Mouse (Mus musculus): Measurements from ENCODE around the gene Bak1. TPM values are rescaled to one million over a fixed set of nuclear protein-coding genes. Genes with fewer than 3 reads are reported as not detected.

Bak1 gene
- polyA plus RNA-seq, 1 experiment = 113 TPM

GRCm38 (mm10) chr17:27011998-27012672, 16.7 kb downstream of the Bak1 start:
- H3ac ChIP-seq (ENCODE audit: control insufficient read depth, insufficient read length) = no peak overlapping the region
- no peak overlapping the region for H3K4me2 ChIP-seq (ENCODE audit: low read depth)
- no peaks in the 10 kb centered on the region for H3K36me3 ChIP-seq (ENCODE audit: control insufficient read depth, insufficient read depth)
- no peak for TF ChIP-seq MYOD1 (IDR thresholded peaks at IDR 0.05; ENCODE audit: control insufficient read depth in 1 of 3, insufficient read length in 2 of 3, low read depth in 2 of 3)
- TF ChIP-seq USF1 (IDR thresholded peaks at IDR 0.05; ENCODE audit: low read depth) = no peak
- no peak for TF ChIP-seq E2F4 (IDR thresholded peaks at IDR 0.05; ENCODE audit: insufficient read depth)
- no peak for TF ChIP-seq SRF (IDR thresholded peaks at IDR 0.05; ENCODE audit: control insufficient read depth, insufficient read length, low read depth)
- TF ChIP-seq MAX (IDR thresholded peaks at IDR 0.05; ENCODE audit: low read depth) = no peak
- TF ChIP-seq MYOG (IDR thresholded peaks at IDR 0.05; ENCODE audit: control insufficient read depth in 1 of 3, insufficient read depth in 1 of 3, insufficient read length in 2 of 3, low read depth in 2 of 3) = no peak
- no peak for TF ChIP-seq TCF12 (IDR thresholded peaks at IDR 0.05; ENCODE audit: insufficient read depth, poor library complexity, severe bottlenecking)
- no peak for TF ChIP-seq POLR2A (IDR thresholded peaks at IDR 0.05; ENCODE audit: insufficient read length, low read depth)
- TF ChIP-seq CEBPB (IDR thresholded peaks at IDR 0.05; ENCODE audit: insufficient read depth, poor library complexity, severe bottlenecking) = no peak
- TF ChIP-seq REST (IDR thresholded peaks at IDR 0.05; ENCODE audit: insufficient read depth, insufficient read length) = no peak
- TF ChIP-seq POLR2AphosphoS2 (IDR thresholded peaks at IDR 0.05; ENCODE audit: insufficient read length, low read depth) = no peak
- no peak for TF ChIP-seq TCF3 (IDR thresholded peaks at IDR 0.05; ENCODE audit: insufficient read length, low read depth)
- no peaks in the 10 kb centered on the region for H3K79me2 ChIP-seq (ENCODE audit: control insufficient read depth, insufficient read depth)
- H3K27me3 ChIP-seq (ENCODE audit: control insufficient read depth, insufficient read depth, insufficient read length) = peaks cover 13% of the 10 kb centered on the region
- no peak overlapping the region for H3K4me3 ChIP-seq

DNA sequence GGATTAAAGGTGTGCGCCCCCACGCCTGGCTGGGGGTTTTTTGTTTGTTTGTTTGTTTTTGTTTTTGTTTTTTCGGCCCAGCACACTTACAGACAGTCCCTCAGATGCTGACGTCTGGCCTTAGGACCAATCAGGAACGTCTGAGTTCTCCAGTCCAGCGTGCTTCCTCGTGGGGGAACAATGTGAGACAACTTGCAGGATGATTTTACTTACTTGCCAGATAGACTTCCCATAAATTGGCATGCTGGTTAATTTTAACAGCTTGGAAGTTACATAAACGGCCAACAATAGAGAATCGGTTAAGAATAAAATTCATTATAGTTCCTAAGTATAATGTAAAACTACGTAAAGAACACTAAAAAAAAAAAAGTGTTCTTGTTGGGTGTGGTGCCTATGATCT, 17.6 kb downstream of the Bak1 start:
- Histone ChIP-seq H3K36me3 (ENCODE audit: control insufficient read depth, insufficient read depth) (no peaks in the 10 kb centered on the region), H3K79me2 (ENCODE audit: control insufficient read depth, insufficient read depth) (no peaks in the 10 kb centered on the region), H3K4me2 (ENCODE audit: low read depth) (no peak overlapping the region), H3K27me3 (ENCODE audit: control insufficient read depth, insufficient read depth, insufficient read length) (peaks cover 13% of the 10 kb centered on the region), H3ac (ENCODE audit: control insufficient read depth, insufficient read length) (no peak overlapping the region), H3K4me3 (no peak overlapping the region)
- TF ChIP-seq MYOG (IDR thresholded peaks at IDR 0.05; ENCODE audit: control insufficient read depth in 1 of 3, insufficient read depth in 1 of 3, insufficient read length in 2 of 3, low read depth in 2 of 3) (no peak), TCF3 (IDR thresholded peaks at IDR 0.05; ENCODE audit: insufficient read length, low read depth) (no peak), USF1 (IDR thresholded peaks at IDR 0.05; ENCODE audit: low read depth) (no peak), TCF12 (IDR thresholded peaks at IDR 0.05; ENCODE audit: insufficient read depth, poor library complexity, severe bottlenecking) (no peak), MAX (IDR thresholded peaks at IDR 0.05; ENCODE audit: low read depth) (no peak), CEBPB (IDR thresholded peaks at IDR 0.05; ENCODE audit: insufficient read depth, poor library complexity, severe bottlenecking) (no peak), E2F4 (IDR thresholded peaks at IDR 0.05; ENCODE audit: insufficient read depth) (no peak), POLR2AphosphoS2 (IDR thresholded peaks at IDR 0.05; ENCODE audit: insufficient read length, low read depth) (no peak), MYOD1 (IDR thresholded peaks at IDR 0.05; ENCODE audit: control insufficient read depth in 1 of 3, insufficient read length in 2 of 3, low read depth in 2 of 3) (no peak), POLR2A (IDR thresholded peaks at IDR 0.05; ENCODE audit: insufficient read length, low read depth) (no peak), REST (IDR thresholded peaks at IDR 0.05; ENCODE audit: insufficient read depth, insufficient read length) (no peak)

DNA sequence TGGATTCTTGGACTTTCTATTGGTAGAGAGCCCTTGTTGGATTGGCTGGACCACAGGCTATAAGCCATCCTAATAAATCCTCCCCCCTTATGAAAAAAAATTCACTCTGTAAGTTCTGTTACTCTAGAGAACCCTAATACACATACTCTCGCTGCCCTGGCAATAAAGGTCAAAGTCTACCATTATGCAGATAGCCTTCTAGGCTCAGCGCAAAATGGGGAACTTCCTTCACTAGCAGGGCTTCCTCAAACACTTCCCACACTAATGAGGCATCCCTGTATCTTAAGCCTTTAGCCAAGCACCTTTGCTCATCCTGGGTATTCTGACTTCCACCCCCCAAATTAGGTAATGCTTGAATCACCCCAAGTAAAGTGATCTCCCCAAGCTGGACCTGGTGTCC, 20.5 kb downstream of the Bak1 start:
- no peak for TF ChIP-seq TCF3 (IDR thresholded peaks at IDR 0.05; ENCODE audit: insufficient read length, low read depth)
- TF ChIP-seq POLR2AphosphoS2 (IDR thresholded peaks at IDR 0.05; ENCODE audit: insufficient read length, low read depth) = no peak
- no peak for TF ChIP-seq USF1 (IDR thresholded peaks at IDR 0.05; ENCODE audit: low read depth)
- TF ChIP-seq E2F4 (IDR thresholded peaks at IDR 0.05; ENCODE audit: insufficient read depth) = no peak
- no peak for TF ChIP-seq MYOG (IDR thresholded peaks at IDR 0.05; ENCODE audit: control insufficient read depth in 1 of 3, insufficient read depth in 1 of 3, insufficient read length in 2 of 3, low read depth in 2 of 3)
- TF ChIP-seq POLR2A (IDR thresholded peaks at IDR 0.05; ENCODE audit: insufficient read length, low read depth) = no peak
- no peak for TF ChIP-seq REST (IDR thresholded peaks at IDR 0.05; ENCODE audit: insufficient read depth, insufficient read length)
- no peak for TF ChIP-seq CEBPB (IDR thresholded peaks at IDR 0.05; ENCODE audit: insufficient read depth, poor library complexity, severe bottlenecking)
- TF ChIP-seq TCF12 (IDR thresholded peaks at IDR 0.05; ENCODE audit: insufficient read depth, poor library complexity, severe bottlenecking) = no peak
- TF ChIP-seq MAX (IDR thresholded peaks at IDR 0.05; ENCODE audit: low read depth) = no peak
- no peak for TF ChIP-seq SRF (IDR thresholded peaks at IDR 0.05; ENCODE audit: control insufficient read depth, insufficient read length, low read depth)
- TF ChIP-seq MYOD1 (IDR thresholded peaks at IDR 0.05; ENCODE audit: control insufficient read depth in 1 of 3, insufficient read length in 2 of 3, low read depth in 2 of 3) = no peak
- Histone ChIP-seq H3ac (ENCODE audit: control insufficient read depth, insufficient read length) (no peak overlapping the region), H3K79me2 (ENCODE audit: control insufficient read depth, insufficient read depth) (no peaks in the 10 kb centered on the region), H3K36me3 (ENCODE audit: control insufficient read depth, insufficient read depth) (no peaks in the 10 kb centered on the region), H3K27me3 (ENCODE audit: control insufficient read depth, insufficient read depth, insufficient read length) (peaks cover 13% of the 10 kb centered on the region), H3K4me2 (ENCODE audit: low read depth) (no peak overlapping the region), H3K4me3 (no peak overlapping the region)

- Histone ChIP-seq H3K4me2 (ENCODE audit: low read depth) (no peak overlapping the region), H3K36me3 (ENCODE audit: control insufficient read depth, insufficient read depth) (no peaks in the 10 kb centered on the region), H3K4me3 (no peak overlapping the region), H3ac (ENCODE audit: control insufficient read depth, insufficient read length) (no peak overlapping the region), H3K27me3 (ENCODE audit: control insufficient read depth, insufficient read depth, insufficient read length) (peaks cover 13% of the 10 kb centered on the region), H3K79me2 (ENCODE audit: control insufficient read depth, insufficient read depth) (no peaks in the 10 kb centered on the region)
- no peak for TF ChIP-seq USF1 (IDR thresholded peaks at IDR 0.05; ENCODE audit: low read depth)
- no peak for TF ChIP-seq POLR2A (IDR thresholded peaks at IDR 0.05; ENCODE audit: insufficient read length, low read depth)
- no peak for TF ChIP-seq TCF3 (IDR thresholded peaks at IDR 0.05; ENCODE audit: insufficient read length, low read depth)
- no peak for TF ChIP-seq E2F4 (IDR thresholded peaks at IDR 0.05; ENCODE audit: insufficient read depth)
- TF ChIP-seq MAX (IDR thresholded peaks at IDR 0.05; ENCODE audit: low read depth) = no peak
- no peak for TF ChIP-seq SRF (IDR thresholded peaks at IDR 0.05; ENCODE audit: control insufficient read depth, insufficient read length, low read depth)
- TF ChIP-seq REST (IDR thresholded peaks at IDR 0.05; ENCODE audit: insufficient read depth, insufficient read length) = no peak
- TF ChIP-seq POLR2AphosphoS2 (IDR thresholded peaks at IDR 0.05; ENCODE audit: insufficient read length, low read depth) = no peak
- TF ChIP-seq MYOD1 (IDR thresholded peaks at IDR 0.05; ENCODE audit: control insufficient read depth in 1 of 3, insufficient read length in 2 of 3, low read depth in 2 of 3) = no peak
- no peak for TF ChIP-seq CEBPB (IDR thresholded peaks at IDR 0.05; ENCODE audit: insufficient read depth, poor library complexity, severe bottlenecking)
- no peak for TF ChIP-seq TCF12 (IDR thresholded peaks at IDR 0.05; ENCODE audit: insufficient read depth, poor library complexity, severe bottlenecking)
- TF ChIP-seq MYOG (IDR thresholded peaks at IDR 0.05; ENCODE audit: control insufficient read depth in 1 of 3, insufficient read depth in 1 of 3, insufficient read length in 2 of 3, low read depth in 2 of 3) = no peak
Observed at GRCm38 (mm10) chr17:27005644-27006043, 23.2 kb downstream of the Bak1 start.

Measured in myocyte (in vitro differentiated cells).